Mouse (Mus musculus) liver, embryonic 14.5 days (tissue): ENCODE measurements around the gene Oas2. TPM values are rescaled to one million over a fixed set of nuclear protein-coding genes. Genes with fewer than 3 reads are reported as not detected.

ENCODE experiments used
- ATAC-seq: fragments of 200-750 bp; cut with Nextera tagmentation; 2 replicates; pipeline ENCODE4 v1.8.0; 2017; ENCODE audit warnings: moderate number of reproducible peaks, mild to moderate bottlenecking, moderate library complexity; ENCODE audit not compliant: insufficient read depth
- DNase-seq, 3 experiments: peaks; one replicate each; pipeline ENCODE4 v3.0.0-alpha.2; 2012 to 2013; ENCODE audit warnings: low read depth in 3 of 3, low spot score in 3 of 3
- H3K27ac ChIP-seq: fragments of 300-500 bp; sonication (generic); 2 replicates; pipeline ENCODE4 v1.5.1; 2014; ENCODE audit warnings: moderate library complexity, mild to moderate bottlenecking, control low read depth, inconsistent platforms
- H3K27me3 ChIP-seq: fragments of 300-500 bp; sonication (generic); 2 replicates; pipeline ENCODE4 v1.6.1; 2014; ENCODE audit warnings: mild to moderate bottlenecking, low read length, moderate library complexity; ENCODE audit not compliant: control insufficient read depth, insufficient read depth
- H3K36me3 ChIP-seq: fragments of 300-500 bp; sonication (generic); replicated peaks from 2 replicates; pipeline ENCODE4 v1.6.1; 2014; ENCODE audit warnings: low read depth; ENCODE audit not compliant: control insufficient read depth, insufficient read depth
- H3K4me1 ChIP-seq, 2 experiments: fragments of 200-500 bp in 1 of 2; fragments of 300-500 bp in 1 of 2; sonication (generic) in 1 of 2; replicated peaks; 2 replicates each; pipeline ENCODE4 v1.6.1; 2012 to 2014; ENCODE audit warnings: antibody characterized with exemption in 1 of 2, inconsistent platforms in 1 of 2, low read length in 1 of 2; ENCODE audit not compliant: control insufficient read depth in 2 of 2, insufficient read depth in 2 of 2
- H3K4me2 ChIP-seq: fragments of 300-500 bp; sonication (generic); 2 replicates; pipeline ENCODE4 v1.6.1; 2014; ENCODE audit warnings: low read depth, mild to moderate bottlenecking, control low read depth, moderate library complexity
- H3K4me3 ChIP-seq, 2 experiments: fragments of 200-500 bp in 1 of 2; fragments of 300-500 bp in 1 of 2; sonication (generic) in 1 of 2; 2 replicates each; pipeline ENCODE4 v1.5.1; 2012 to 2014; ENCODE audit warnings: low read depth in 2 of 2, low read length in 2 of 2, mild to moderate bottlenecking in 2 of 2, control low read depth in 1 of 2, inconsistent platforms in 1 of 2, moderate library complexity in 1 of 2; ENCODE audit not compliant: insufficient read depth in 1 of 2
- H3K9ac ChIP-seq: fragments of 300-500 bp; sonication (generic); replicated peaks from 2 replicates; pipeline ENCODE4 v1.6.1; 2014; ENCODE audit warnings: mild to moderate bottlenecking, control low read depth, moderate library complexity
- H3K9me3 ChIP-seq: fragments of 300-500 bp; sonication (generic); 2 replicates; pipeline ENCODE4 v1.6.1; 2016; ENCODE audit warnings: low read length, mixed read lengths; ENCODE audit not compliant: control insufficient read depth
- CTCF ChIP-seq: IDR thresholded peaks from 2 replicates; pipeline ENCODE4 v1.5.1; 2016; ENCODE audit warnings: antibody characterized with exemption, low read depth, control low read depth
- EP300 ChIP-seq: IDR thresholded peaks from 2 replicates; pipeline ENCODE4 v1.6.1; 2016; ENCODE audit warnings: antibody characterized with exemption, low read depth
- WGBS: fragments of 180-500 bp; shearing (Covaris S2); extraction: QIAGEN DNeasy Blood & Tissue Kit; methylation state at CpG from one replicate; pipeline ENCODE4 v1.1.7; 2014; ENCODE audit not compliant: insufficient replicate concordance; 5-methylcytosine and 5-hydroxymethylcytosine counted together
- polyA plus RNA-seq, 2 experiments: library from polyadenylated mRNA; depleted of rRNA in 1 of 2; stranded (reverse) in 1 of 2; unstranded in 1 of 2; fragments of >200 nt; fragmentation: Nextera tagmentation in 1 of 2; extraction: Ambion mirVana in 1 of 2; gene quantifications; 2 replicates each; pipeline versions ENCODE4 v1.2.1 to v1.2.3; 2012 to 2014

Gene Oas2
- polyA plus RNA-seq, 2 experiments: 0.47 to 1.1 TPM

DNA sequence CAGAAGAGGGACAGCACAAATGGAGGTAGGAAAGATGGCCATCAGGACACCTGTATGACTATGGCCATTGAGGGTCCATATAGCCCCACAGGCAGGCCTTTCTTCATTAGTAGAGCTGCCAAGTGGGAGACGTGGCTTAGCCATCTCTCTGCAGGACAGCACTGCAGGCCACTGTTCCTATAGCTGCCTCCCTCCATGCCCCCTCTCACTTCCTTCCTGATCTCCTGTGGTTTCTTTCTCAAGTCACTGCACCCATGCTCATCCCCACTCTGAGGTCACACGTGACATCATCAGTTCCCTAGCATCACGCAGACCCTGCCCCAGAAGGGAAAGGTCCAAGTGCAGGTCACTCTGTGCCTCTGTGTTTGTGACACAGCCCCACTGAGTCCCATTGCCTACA, 37.4 kb upstream of the Oas2 start:
- Histone ChIP-seq H3K4me3 (no peak overlapping the region), H3K27me3 (no peaks in the 10 kb centered on the region), H3K9me3 (no peaks in the 10 kb centered on the region), H3K4me1 (no peaks in the 10 kb centered on the region), H3K27ac (no peak overlapping the region), H3K4me2 (no peak overlapping the region), H3K9ac (no peak overlapping the region), H3K36me3 (no peaks in the 10 kb centered on the region)
- DNase-seq (no peak), ATAC-seq (no peak)
- no peak for TF ChIP-seq EP300
- no peak for TF ChIP-seq CTCF
- 10% methylated on average over 3 of the region's 3 CpGs for WGBS

DNA sequence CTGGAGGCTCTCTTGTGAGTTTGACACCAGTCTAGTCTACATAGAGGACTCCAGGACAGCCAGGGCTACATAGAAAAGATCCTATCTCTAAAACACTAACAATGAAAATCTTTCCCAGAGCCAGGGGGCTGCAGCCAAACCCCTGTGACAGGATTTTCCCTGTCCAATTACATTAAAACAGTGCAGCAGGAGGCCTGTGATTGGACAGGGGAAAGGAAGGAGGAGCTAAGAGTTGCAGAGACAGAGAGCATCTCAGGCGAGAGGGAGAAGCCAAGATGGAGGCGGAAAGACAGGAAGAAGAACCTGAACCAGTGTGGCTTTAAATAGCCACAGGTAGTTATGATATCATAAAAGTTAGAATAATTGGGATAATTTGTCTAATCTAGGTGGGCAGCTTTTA, 32.8 kb upstream of the Oas2 start:
- Histone ChIP-seq H3K36me3 (no peaks in the 10 kb centered on the region), H3K4me1 (no peaks in the 10 kb centered on the region), H3K4me3 (no peak overlapping the region), H3K27me3 (no peaks in the 10 kb centered on the region), H3K9ac (no peak overlapping the region), H3K9me3 (no peaks in the 10 kb centered on the region), H3K27ac (no peak overlapping the region), H3K4me2 (no peak overlapping the region)
- ATAC-seq: no peak
- WGBS: 49% methylated on average over 2 of the region's 2 CpGs
- DNase-seq: no peak
- TF ChIP-seq CTCF (no peak), EP300 (no peak)

DNA sequence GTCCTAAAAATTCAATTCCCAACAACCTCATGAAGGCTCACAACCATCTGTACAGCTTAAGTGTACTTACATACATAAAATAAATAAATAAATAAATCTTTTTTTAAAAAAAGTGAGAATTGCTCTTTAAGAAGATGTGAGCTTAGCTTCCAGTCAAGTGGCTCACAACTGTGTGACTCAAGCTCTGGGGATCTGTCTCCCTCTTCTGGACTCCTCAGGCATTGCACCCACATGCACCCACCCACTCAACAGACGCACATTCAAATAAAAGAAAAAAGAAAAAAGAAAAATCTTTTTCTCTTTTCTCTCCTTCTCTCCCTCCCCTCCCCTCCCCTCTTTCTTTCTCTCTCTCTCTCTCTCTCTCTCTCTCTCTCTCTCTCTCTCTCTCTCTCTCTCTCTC, 32.0 kb upstream of the Oas2 start:
- Histone ChIP-seq H3K4me2 (no peak overlapping the region), H3K4me3 (no peak overlapping the region), H3K9me3 (no peaks in the 10 kb centered on the region), H3K36me3 (no peaks in the 10 kb centered on the region), H3K4me1 (no peaks in the 10 kb centered on the region), H3K27ac (no peak overlapping the region), H3K27me3 (no peaks in the 10 kb centered on the region), H3K9ac (no peak overlapping the region)
- 53% methylated on average over 1 of the region's 1 CpGs for WGBS
- no peak for DNase-seq
- TF ChIP-seq CTCF (peak; percentile 49), EP300 (no peak)
- ATAC-seq: no peak

DNA sequence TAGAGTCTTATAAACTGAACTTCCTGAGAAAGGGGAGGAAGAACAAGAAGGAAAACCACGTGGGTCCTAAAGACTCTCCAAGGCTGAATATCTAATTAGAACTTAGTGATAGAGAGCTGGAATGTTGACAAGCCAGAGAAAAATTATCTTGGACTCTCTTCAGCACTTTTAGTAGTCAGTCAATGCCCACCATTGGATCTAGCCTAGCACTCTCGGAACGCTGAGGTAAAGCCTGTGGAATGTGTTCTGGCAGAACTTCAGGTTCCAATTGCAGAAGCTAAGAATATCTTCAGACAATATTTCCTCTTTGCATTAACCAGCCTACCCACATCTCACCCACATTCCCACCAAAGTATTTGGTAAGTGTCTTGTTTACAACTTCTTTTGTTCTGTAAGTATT, 30.3 kb upstream of the Oas2 start:
- no peaks in the 10 kb centered on the region for H3K36me3 ChIP-seq
- DNase-seq: no peak
- 34% methylated on average over 3 of the region's 3 CpGs for WGBS
- H3K9ac ChIP-seq: no peak overlapping the region
- TF ChIP-seq CTCF (no peak), EP300 (no peak)
- no peaks in the 10 kb centered on the region for H3K9me3 ChIP-seq
- H3K4me1 ChIP-seq: peaks cover 0 to 3% of the 10 kb centered on the region in 2 experiments; a peak in 2 of 4 replicates
- H3K27ac ChIP-seq: no peak overlapping the region
- no peak overlapping the region for H3K4me2 ChIP-seq
- ATAC-seq: no peak
- no peak overlapping the region for H3K4me3 ChIP-seq
- H3K27me3 ChIP-seq: no peaks in the 10 kb centered on the region

DNA sequence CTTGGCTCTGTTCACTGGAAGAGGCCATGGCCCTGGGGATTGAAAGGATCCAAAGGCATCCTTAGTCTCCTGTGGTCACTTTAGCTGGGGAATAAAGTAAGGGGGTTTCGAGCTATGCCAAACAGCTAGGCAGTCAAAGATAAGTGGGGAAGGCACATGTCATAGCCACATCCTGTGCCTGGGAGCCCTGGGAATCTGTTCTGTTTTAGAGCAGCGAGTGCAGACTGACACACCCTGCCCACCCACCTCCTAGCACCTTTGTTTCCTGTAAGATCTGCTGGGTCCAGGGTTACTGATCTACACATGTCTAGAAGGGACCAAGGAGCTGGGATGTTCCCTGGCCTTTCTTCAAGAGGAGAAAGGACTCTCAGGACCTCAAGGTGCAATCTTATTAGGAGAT, 29.3 kb upstream of the Oas2 start:
- H3K9ac ChIP-seq: no peak overlapping the region
- H3K4me2 ChIP-seq: no peak overlapping the region
- no peak overlapping the region for H3K27ac ChIP-seq
- peaks cover 0 to 7% of the 10 kb centered on the region in 2 experiments; a peak in 2 of 4 replicates for H3K4me1 ChIP-seq
- H3K36me3 ChIP-seq: no peaks in the 10 kb centered on the region
- no peak overlapping the region for H3K4me3 ChIP-seq
- no peaks in the 10 kb centered on the region for H3K9me3 ChIP-seq
- 8% methylated on average over 2 of the region's 2 CpGs for WGBS
- no peak for DNase-seq
- TF ChIP-seq CTCF (no peak), EP300 (no peak)
- H3K27me3 ChIP-seq: no peaks in the 10 kb centered on the region
- no peak for ATAC-seq

DNA sequence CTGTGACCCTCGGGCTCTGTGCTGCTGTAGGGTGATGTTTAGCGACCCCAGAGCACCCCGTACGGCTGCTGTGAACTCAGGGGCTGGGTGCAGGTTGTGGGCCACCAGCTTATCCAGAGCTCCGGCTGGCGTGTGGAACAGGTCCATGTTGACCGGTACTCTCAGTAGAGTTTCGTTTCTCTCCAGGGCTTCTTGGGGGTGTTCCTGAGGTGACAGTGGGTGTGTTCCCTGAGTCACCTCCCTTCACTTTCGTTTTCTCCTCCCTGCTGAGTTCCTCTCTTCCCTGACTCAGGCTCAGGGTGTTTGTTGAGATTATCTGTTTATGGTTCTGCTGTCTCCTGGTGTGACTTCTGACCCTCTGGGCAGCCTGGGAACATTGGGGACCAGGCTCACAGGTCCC, 27.8 kb upstream of the Oas2 start, which contains the start of gene Oas3:
Gene Oas3, minus strand, starts transcription at position 184 of the 400 bp plus-strand sequence.
- WGBS: 49% methylated on average over 9 of the region's 9 CpGs
- Histone ChIP-seq H3K4me2 (no peak within 1 kb of the TSS; the same call in 1 of the 2 replicates), H3K9ac (no peak within 1 kb of the TSS)

More for the DNA sequence above, 27.8 kb upstream of the Oas2 start, which contains the start of gene Oas3:
- DNase-seq (no peak), ATAC-seq (no peak)
- Histone ChIP-seq H3K36me3 (no peaks in the 10 kb centered on the region), H3K9me3 (no peaks in the 10 kb centered on the region), H3K27ac (no peak within 1 kb of the TSS), H3K4me1 (peaks cover 0 to 7% of the 10 kb centered on the region in 2 experiments; a peak in 2 of 4 replicates), H3K27me3 (no peaks in the 10 kb centered on the region), H3K4me3 (no peak within 1 kb of the TSS)
- TF ChIP-seq CTCF (no peak), EP300 (no peak)
